Mouse (Mus musculus) testis, adult 2 months (tissue): ENCODE results near the gene Nkx2-5. TPM values are rescaled to one million over a fixed set of nuclear protein-coding genes. Genes with fewer than 3 reads are reported as not detected.

Source experiments
- H3K27ac ChIP-seq: fragments of 200-500 bp; 2 replicates; pipeline ENCODE4 v1.5.1; 2012; ENCODE audit warnings: low read depth, low read length; ENCODE audit not compliant: control insufficient read depth, insufficient read depth
- H3K27me3 ChIP-seq: fragments of 200-500 bp; 2 replicates; pipeline ENCODE4 v1.6.1; 2012; ENCODE audit warnings: mild to moderate bottlenecking, low read length, moderate library complexity; ENCODE audit not compliant: control insufficient read depth, insufficient read depth
- H3K36me3 ChIP-seq: fragments of 200-500 bp; 2 replicates; pipeline ENCODE4 v1.6.1; 2012; ENCODE audit warnings: mild to moderate bottlenecking, low read length; ENCODE audit not compliant: control insufficient read depth, insufficient read depth
- H3K4me1 ChIP-seq: fragments of 200-500 bp; 2 replicates; pipeline ENCODE4 v1.6.1; 2012; ENCODE audit warnings: low read length; ENCODE audit not compliant: control insufficient read depth, insufficient read depth
- H3K4me3 ChIP-seq: fragments of 200-500 bp; 2 replicates; pipeline ENCODE4 v1.5.1; 2012; ENCODE audit warnings: low read depth, mild to moderate bottlenecking, low read length, moderate library complexity, mixed read lengths; ENCODE audit not compliant: control insufficient read depth
- CTCF ChIP-seq: fragments of 200-500 bp; IDR thresholded peaks from 2 replicates; pipeline ENCODE4 v1.5.1; 2012; ENCODE audit warnings: low read depth, mild to moderate bottlenecking, inconsistent platforms, low read length, moderate library complexity; ENCODE audit not compliant: control insufficient read depth, insufficient read depth, insufficient replicate concordance
- POLR2A ChIP-seq: fragments of 200-500 bp; IDR thresholded peaks from 2 replicates; pipeline ENCODE4 v1.6.1; 2012; ENCODE audit warnings: low read depth, mild to moderate bottlenecking, inconsistent platforms, low read length, moderate library complexity; ENCODE audit not compliant: control insufficient read depth
- polyA plus RNA-seq: library from polyadenylated mRNA; depleted of rRNA; stranded (reverse); fragments of >200 nt; gene quantifications from 2 replicates; pipeline ENCODE4 v1.2.3, GENCODE M21; 2012

Nkx2-5 gene
- polyA plus RNA-seq, 1 experiment, result not detected

- Histone ChIP-seq H3K27ac (no peak overlapping the region), H3K4me1 (peaks cover 11% of the 10 kb centered on the region), H3K36me3 (no peaks in the 10 kb centered on the region), H3K4me3 (no peak overlapping the region), H3K27me3 (peaks cover 4% of the 10 kb centered on the region; the same call in 1 of the 2 replicates)
- TF ChIP-seq POLR2A (no peak), CTCF (no peak)
Observed at GRCm38 (mm10) chr17:26836377-26836776, 8.4 kb downstream of the Nkx2-5 start.

DNA sequence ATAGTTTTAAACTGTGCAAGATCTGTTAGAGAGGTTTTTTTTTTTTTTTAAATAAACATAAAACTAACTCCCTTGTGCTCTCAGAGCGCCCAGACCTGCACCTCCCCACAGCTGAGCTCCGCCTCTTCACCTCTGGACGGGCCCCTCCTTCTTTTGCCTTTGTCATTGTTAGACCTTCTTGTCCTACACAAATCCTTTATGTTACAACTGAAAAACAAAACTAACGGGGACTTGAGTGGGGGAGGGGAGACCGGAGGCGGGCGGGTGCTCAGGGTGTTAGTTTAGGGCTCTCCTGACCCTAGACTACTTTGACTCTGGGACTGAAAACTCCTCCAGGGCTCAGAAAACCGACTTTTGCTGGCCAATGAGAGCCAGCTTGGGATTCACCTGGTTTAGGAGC lies 8.9 kb downstream of the Nkx2-5 start:
- no peak for TF ChIP-seq POLR2A
- peaks cover 7% of the 10 kb centered on the region for H3K4me1 ChIP-seq
- no peak overlapping the region for H3K4me3 ChIP-seq
- H3K27me3 ChIP-seq, result peaks cover 4% of the 10 kb centered on the region; the same call in 1 of the 2 replicates
- no peaks in the 10 kb centered on the region for H3K36me3 ChIP-seq
- no peak overlapping the region for H3K27ac ChIP-seq

DNA sequence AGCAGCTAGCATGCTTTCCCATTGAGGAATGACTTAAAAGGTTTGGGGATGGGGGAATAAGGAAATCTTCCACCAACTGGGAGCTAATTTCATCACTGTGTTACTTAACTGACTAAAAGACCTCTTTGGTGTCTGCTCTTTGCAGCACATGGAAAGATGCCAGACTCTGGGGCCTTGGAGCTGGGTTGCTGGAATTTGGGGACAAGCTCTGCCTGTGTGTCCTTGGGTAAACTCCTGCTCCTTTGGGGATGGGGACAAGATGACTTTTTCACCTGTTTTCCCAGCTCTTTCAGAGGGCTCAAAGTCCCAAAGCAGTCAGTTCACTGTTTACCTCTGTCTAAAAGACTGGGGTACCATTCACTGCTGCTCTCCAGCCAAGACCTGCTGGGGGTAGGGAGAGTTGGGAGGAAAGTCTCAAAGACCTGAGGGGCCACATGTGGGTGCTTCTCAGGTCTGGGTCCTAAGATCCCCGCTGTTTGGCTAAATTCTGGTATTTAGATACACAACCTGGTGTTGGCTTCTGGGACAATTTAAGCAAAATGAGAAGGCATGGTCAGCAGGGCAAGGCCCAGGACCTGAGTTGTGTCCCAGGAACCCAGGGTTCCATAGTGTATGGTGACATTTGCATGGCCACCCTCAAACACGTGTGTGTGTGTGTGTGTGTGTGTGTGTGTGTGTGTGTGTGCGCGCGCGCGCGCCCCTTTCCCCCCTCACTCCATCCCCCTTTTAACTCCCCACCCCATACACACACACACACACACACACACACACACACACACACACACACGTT lies 9.6 kb downstream of the Nkx2-5 start:
- Histone ChIP-seq H3K27me3 (peaks cover 4% of the 10 kb centered on the region; the same call in 1 of the 2 replicates), H3K4me1 (peaks cover 4% of the 10 kb centered on the region), H3K36me3 (no peaks in the 10 kb centered on the region), H3K4me3 (no peak overlapping the region), H3K27ac (no peak overlapping the region)
- TF ChIP-seq POLR2A, result no peak
- TF ChIP-seq CTCF, result no peak

- Histone ChIP-seq H3K4me1 (peaks cover 1% of the 10 kb centered on the region), H3K27ac (no peak overlapping the region), H3K27me3 (peaks cover 1% of the 10 kb centered on the region; the same call in 1 of the 2 replicates), H3K36me3 (no peaks in the 10 kb centered on the region), H3K4me3 (no peak overlapping the region)
- no peak for TF ChIP-seq POLR2A
- no peak for TF ChIP-seq CTCF
Observed at GRCm38 (mm10) chr17:26834302-26834965, 10.4 kb downstream of the Nkx2-5 start.

DNA sequence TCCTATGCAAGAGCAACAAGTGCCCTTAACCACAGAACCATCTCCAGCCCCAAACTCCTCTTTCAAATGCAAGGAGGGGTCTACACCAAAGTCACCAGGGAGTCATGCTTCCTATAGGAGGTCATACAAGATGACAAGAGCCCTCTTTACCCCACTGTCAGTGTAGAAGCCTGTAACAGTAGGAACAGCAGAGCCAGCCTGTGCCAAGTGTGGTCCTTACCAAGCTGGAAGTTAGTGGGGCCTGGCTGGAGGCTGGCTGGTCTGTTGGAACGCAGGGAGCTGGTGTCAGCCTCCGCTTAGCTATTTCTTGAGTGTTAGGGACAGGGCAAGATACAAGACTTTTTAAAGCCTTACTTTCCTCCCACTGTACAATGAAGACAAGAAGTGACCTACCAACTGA lies 11.0 kb downstream of the Nkx2-5 start:
- Histone ChIP-seq H3K27ac (no peak overlapping the region), H3K4me3 (no peak overlapping the region), H3K27me3 (no peaks in the 10 kb centered on the region; the same call in 1 of the 2 replicates), H3K36me3 (no peaks in the 10 kb centered on the region), H3K4me1 (no peaks in the 10 kb centered on the region)
- no peak for TF ChIP-seq POLR2A
- no peak for TF ChIP-seq CTCF

DNA sequence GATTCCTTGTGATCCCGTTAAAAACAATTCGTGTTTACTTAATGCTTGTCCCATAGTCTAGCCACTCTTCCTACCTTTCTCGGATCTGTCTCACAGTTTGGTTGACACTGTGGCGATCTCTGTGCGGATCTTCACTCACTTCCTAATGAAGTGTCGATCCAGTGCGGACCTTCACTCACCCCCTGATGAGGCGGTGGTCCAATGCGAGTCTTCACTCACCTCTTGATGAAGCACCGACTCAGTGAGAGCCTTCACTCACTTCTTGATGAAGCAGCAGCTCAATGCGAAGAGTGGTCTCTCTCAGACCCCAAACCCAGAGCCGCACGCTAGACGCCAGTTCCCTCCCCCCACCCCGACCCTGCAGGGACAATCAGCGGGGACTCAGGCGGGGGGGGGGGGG lies 18.7 kb downstream of the Nkx2-5 start:
- no peaks in the 10 kb centered on the region for H3K4me1 ChIP-seq
- no peaks in the 10 kb centered on the region for H3K36me3 ChIP-seq
- H3K27ac ChIP-seq, result no peak overlapping the region
- H3K4me3 ChIP-seq, result no peak overlapping the region
- H3K27me3 ChIP-seq, result no peaks in the 10 kb centered on the region
- TF ChIP-seq CTCF, result no peak
- no peak for TF ChIP-seq POLR2A

DNA sequence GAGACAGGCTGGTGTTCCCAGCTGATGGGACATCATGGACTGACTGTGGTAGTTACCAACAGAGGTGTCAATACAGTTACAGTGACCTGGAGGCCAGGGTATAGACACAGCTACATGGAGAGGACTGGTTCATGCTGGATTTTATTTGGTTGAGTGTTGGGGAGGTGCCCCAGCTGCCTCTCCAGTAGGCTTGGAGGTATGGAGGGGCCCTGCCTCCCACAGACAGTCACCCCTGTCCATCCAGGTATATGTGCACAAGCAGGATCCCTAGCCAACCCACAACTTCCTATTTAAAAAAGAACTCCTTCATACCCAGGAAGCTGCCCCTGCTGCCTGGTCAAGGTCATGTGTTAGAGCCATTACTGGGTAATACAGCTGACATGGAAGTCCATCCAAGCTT lies 27.0 kb downstream of the Nkx2-5 start:
- no peak for TF ChIP-seq CTCF
- no peaks in the 10 kb centered on the region for H3K27me3 ChIP-seq
- H3K27ac ChIP-seq, result no peak overlapping the region
- no peaks in the 10 kb centered on the region for H3K36me3 ChIP-seq
- no peak overlapping the region for H3K4me3 ChIP-seq
- H3K4me1 ChIP-seq, result no peaks in the 10 kb centered on the region
